Mouse (Mus musculus) intestine, embryonic 14.5 days (tissue): Measurements from ENCODE around the gene Ubr7. TPM values are rescaled to one million over a fixed set of nuclear protein-coding genes. Genes with fewer than 3 reads are reported as not detected.

Source experiments
- ATAC-seq: fragments of 200-750 bp; cut with Nextera tagmentation; replicated peaks from 2 replicates; pipeline ENCODE4 v1.8.0; 2017; ENCODE audit warnings: low read depth, moderate number of reproducible peaks, moderate TSS enrichment, moderate library complexity; ENCODE audit not compliant: low FRiP score, low TSS enrichment
- DNase-seq: peaks from one replicate; pipeline ENCODE4 v3.0.0-alpha.2; 2018; ENCODE audit warnings: low spot score
- H3K27ac ChIP-seq: fragments of 300-500 bp; sonication (generic); 2 replicates; pipeline ENCODE4 v1.5.1; 2014; ENCODE audit warnings: low read depth, mild to moderate bottlenecking, control low read depth
- H3K27me3 ChIP-seq: fragments of 300-500 bp; sonication (generic); replicated peaks from 2 replicates; pipeline ENCODE4 v1.6.1; 2014; ENCODE audit warnings: low read length, control low read depth; ENCODE audit not compliant: control insufficient read depth, insufficient read depth
- H3K36me3 ChIP-seq: fragments of 300-500 bp; sonication (generic); 2 replicates; pipeline ENCODE4 v1.6.1; 2014; ENCODE audit warnings: low read length, control low read depth; ENCODE audit not compliant: control insufficient read depth, insufficient read depth
- H3K4me1 ChIP-seq: fragments of 300-500 bp; sonication (generic); replicated peaks from 2 replicates; pipeline ENCODE4 v1.6.1; 2014; ENCODE audit warnings: low read length, control low read depth, mixed read lengths; ENCODE audit not compliant: control insufficient read depth, insufficient read depth
- H3K4me2 ChIP-seq: fragments of 300-500 bp; sonication (generic); 2 replicates; pipeline ENCODE4 v1.6.1; 2014; ENCODE audit warnings: low read length
- H3K4me3 ChIP-seq: fragments of 300-500 bp; sonication (generic); 2 replicates; pipeline ENCODE4 v1.5.1; 2014; ENCODE audit warnings: low read depth, low read length, control low read depth, mixed read lengths
- H3K9ac ChIP-seq: fragments of 300-500 bp; sonication (generic); 2 replicates; pipeline ENCODE4 v1.6.1; 2014; ENCODE audit warnings: mild to moderate bottlenecking, low read length
- H3K9me3 ChIP-seq: fragments of 300-500 bp; sonication (generic); 2 replicates; pipeline ENCODE4 v1.6.1; 2016; ENCODE audit warnings: low read length, control low read depth; ENCODE audit not compliant: control insufficient read depth
- WGBS: fragments of 180-500 bp; shearing (Covaris S2); extraction: QIAGEN DNeasy Blood & Tissue Kit; methylation state at CpG from one replicate; pipeline ENCODE4 v1.1.7; 2014; 5-methylcytosine and 5-hydroxymethylcytosine counted together
- polyA plus RNA-seq: library from polyadenylated mRNA; unstranded; fragments of >200 nt; fragmentation: Nextera tagmentation; extraction: Ambion mirVana; gene quantifications from 2 replicates; pipeline ENCODE4 v1.2.1, GENCODE M21; 2014

Ubr7 gene
- polyA plus RNA-seq, 1 experiment from 2014 or later: 45.7 TPM

DNA sequence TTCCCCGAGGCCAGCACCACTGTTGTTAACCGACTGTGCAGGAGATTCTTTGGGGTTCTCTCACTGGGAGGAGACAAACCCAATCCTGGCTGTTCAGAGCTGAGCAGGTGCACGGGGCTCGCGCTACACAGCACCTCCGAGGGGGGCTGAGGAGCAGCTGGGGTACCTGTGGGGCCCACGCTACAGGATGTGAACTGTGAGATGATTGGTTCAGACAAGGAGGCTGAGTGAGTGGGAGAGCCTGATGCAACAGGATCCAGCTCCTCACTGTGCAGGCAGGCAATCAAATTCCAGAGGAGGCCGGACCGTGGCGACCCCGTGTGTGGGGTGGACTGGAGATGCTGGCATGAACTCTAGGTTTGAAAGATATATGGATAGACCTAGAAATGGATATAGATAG lies 35.3 kb upstream of the Ubr7 start:
- Histone ChIP-seq H3K4me1 (no peaks in the 10 kb centered on the region), H3K36me3 (no peaks in the 10 kb centered on the region), H3K4me3 (no peak overlapping the region), H3K9ac (no peak overlapping the region), H3K4me2 (no peak overlapping the region), H3K27me3 (no peaks in the 10 kb centered on the region), H3K27ac (no peak overlapping the region), H3K9me3 (no peaks in the 10 kb centered on the region)
- 53% methylated on average over 11 of the region's 11 CpGs for WGBS
- DNase-seq (no peak), ATAC-seq (no peak)

DNA sequence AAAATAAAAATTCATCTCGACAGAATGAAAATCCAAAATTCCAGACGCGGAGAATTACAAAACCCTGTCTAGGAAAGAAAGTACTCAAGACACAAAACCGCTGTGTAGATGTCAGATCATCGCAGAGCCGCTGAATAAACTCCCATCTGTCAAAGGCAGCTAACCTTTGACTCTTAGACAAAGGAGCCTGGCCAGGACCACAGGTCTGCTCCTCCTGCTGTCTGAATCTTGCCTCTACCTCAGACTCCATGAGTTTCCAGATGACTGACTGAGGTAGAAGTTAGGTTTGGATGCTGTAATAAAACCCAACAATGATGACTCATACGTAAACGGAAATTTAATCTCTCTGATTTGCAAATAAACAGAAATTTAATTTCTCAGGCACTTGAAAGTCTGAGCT lies 34.8 kb upstream of the Ubr7 start:
- WGBS: 63% methylated on average over 8 of the region's 8 CpGs
- no peak for DNase-seq
- Histone ChIP-seq H3K36me3 (no peaks in the 10 kb centered on the region), H3K27ac (no peak overlapping the region), H3K9me3 (no peaks in the 10 kb centered on the region), H3K27me3 (no peaks in the 10 kb centered on the region), H3K4me3 (no peak overlapping the region), H3K4me1 (no peaks in the 10 kb centered on the region), H3K4me2 (no peak overlapping the region), H3K9ac (no peak overlapping the region)
- ATAC-seq: no peak

DNA sequence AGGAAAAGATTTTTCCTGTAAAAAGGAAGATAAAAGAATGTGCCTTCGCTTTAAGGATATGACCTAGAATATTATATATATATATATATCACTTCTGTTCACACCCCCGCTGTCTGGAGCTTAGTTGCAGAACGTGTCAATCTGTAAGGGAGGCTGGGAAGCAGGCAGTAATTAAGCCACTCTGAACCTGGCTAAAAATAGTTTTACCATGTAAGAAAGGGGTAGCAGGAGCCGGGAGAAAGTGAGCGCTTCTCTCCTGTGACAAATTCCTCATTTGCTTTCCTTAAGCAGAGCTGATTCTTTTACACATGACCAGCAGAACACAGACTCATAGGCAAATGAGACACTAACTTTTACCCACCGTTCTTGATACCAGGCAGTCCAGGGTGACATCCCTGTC lies 33.9 kb upstream of the Ubr7 start:
- Histone ChIP-seq H3K9ac (no peak overlapping the region), H3K9me3 (no peaks in the 10 kb centered on the region), H3K27me3 (no peaks in the 10 kb centered on the region), H3K4me2 (no peak overlapping the region), H3K36me3 (no peaks in the 10 kb centered on the region), H3K4me3 (no peak overlapping the region), H3K4me1 (no peaks in the 10 kb centered on the region), H3K27ac (no peak overlapping the region)
- ATAC-seq (no peak), DNase-seq (no peak)
- WGBS: 71% methylated on average over 6 of the region's 6 CpGs

DNA sequence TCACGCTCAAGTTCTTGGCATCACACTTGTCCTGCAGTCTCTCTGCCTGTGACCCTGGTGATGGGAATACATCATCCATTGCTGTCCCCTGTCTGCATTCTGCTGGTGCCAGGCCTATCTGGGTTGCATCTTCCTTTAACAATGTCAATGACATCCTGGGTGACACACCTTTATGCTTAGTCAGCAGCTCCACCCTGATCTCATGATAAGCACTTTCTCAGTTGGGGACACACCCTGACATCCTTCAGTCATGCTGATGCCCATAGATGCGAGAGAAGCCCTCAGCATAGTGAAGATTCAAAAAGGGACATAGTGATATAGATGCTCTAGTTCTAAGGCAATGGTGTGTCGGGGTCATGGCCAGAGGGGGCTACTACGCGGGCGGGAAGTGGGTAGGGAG lies 32.6 kb upstream of the Ubr7 start:
- no peak for DNase-seq
- H3K9me3 ChIP-seq: no peaks in the 10 kb centered on the region
- H3K9ac ChIP-seq: no peak overlapping the region
- no peak for ATAC-seq
- no peaks in the 10 kb centered on the region for H3K36me3 ChIP-seq
- 91% methylated on average over 6 of the region's 6 CpGs for WGBS
- no peak overlapping the region for H3K27ac ChIP-seq
- no peak overlapping the region for H3K4me3 ChIP-seq
- peaks cover 2% of the 10 kb centered on the region; the same call in 1 of the 2 replicates for H3K4me1 ChIP-seq
- no peak overlapping the region for H3K4me2 ChIP-seq
- no peaks in the 10 kb centered on the region for H3K27me3 ChIP-seq

DNA sequence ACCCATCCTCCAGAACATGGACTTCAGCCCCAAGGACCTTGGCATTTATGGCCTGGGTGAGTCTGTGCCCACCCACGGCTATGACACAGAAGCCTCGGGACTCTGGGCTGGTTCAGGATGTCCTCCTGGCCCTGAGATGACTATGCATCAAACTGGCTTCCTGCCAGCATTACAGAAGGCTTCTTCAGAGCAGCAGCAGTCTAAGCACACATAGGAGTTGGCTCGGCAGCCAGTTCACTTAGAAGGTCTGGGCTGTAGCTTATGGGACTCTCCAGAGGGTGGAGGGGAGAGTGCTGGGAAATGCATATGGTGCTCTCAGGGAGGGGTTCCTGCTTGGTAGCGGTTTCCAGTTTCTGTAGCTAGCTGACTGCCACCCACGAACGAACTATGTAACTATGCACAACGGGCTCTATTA lies 32.0 kb upstream of the Ubr7 start:
- no peak overlapping the region for H3K9ac ChIP-seq
- 65% methylated on average over 7 of the region's 7 CpGs for WGBS
- no peaks in the 10 kb centered on the region for H3K9me3 ChIP-seq
- H3K4me2 ChIP-seq: no peak overlapping the region
- no peak overlapping the region for H3K4me3 ChIP-seq
- no peaks in the 10 kb centered on the region for H3K36me3 ChIP-seq
- no peak for DNase-seq
- peaks cover 6% of the 10 kb centered on the region; the same call in 1 of the 2 replicates for H3K4me1 ChIP-seq
- H3K27me3 ChIP-seq: no peaks in the 10 kb centered on the region
- H3K27ac ChIP-seq: no peak overlapping the region
- ATAC-seq: no peak

DNA sequence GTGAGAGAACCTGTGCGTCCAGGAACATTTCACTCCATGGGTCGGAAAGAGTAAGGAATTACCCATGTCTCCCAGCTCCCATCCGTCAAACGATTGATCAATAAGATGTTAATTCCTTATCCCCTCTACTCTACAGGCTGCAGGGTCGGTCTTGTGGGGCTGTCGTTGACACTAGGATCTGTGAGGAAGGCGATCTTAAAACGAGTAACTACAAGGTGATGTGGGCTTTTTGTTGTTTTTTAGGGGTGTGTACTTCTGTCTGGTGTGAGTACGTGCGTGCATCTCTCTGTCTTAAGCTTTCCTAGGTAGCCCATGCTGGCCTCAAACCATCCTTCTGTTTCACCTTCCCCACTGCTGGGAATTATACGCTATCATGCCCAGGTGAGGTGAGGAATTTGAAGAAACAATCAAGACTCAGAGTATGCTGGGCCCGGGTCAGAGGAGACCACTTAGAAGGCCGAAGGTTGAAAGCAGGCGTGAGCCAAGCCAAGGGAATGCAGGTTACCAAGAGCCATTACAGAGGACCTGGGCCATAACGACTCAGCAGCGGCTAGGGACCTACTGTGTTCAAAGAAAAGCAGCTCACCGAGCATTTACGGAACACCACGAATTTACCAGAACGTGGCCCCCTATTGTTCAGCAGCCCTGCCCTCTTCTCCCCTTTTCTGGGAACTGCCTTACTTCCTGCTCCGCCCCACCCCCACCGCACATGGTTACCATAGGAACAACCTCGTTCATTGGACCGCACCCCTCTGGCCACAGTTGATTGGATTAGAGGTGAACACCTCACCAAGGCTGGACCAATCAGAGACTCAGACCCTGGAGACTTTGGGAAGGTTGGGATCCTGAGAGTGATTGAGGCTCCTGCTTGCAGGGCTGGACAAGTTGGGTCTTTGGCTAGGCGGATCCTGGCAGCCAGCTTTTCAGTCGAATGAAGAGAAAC lies 27.6 kb upstream of the Ubr7 start:
- no peak overlapping the region for H3K4me3 ChIP-seq

DNA sequence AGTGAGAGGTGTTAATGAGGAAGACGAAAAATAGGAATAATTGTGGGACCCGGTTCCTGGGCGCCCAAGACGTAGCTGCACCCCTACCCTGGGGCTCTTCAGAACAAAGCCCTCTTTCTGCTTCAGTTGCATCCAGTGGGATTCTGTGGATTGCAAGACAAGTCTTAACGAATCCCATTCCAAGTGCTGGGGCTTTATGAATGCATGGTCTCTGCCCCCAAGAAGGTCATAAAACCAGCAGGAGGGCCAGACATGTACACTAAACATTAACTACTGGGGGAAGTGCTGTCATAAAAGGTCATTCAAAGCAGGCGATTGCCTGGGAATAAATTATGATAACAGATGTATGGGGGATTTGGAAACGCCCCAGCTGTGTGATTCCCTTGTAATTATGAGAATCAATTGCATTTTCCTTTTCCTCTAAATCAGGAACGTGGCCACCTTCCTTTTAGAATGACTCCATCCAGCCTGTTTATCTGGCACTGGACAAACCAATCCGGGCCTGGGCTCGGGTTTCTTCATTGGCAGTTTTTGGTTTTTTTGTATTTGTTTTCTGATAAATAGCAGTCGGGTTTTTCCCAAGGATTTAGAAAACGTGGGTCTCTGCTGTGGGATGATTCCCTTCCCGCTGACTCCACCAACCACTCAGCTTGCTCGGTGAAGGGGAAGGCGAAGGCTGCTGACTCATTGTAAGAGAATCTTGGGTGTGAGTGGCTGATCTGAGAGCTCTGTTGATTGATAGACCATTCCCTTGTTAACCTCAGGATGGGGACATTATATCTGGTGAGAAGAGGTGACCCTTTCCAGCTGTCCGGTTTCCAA lies 26.8 kb upstream of the Ubr7 start:
- 24% methylated on average over 16 of the region's 16 CpGs for WGBS
- ATAC-seq (peak; percentile 74), DNase-seq (no peak)
- H3K27ac ChIP-seq: peak overlapping the region; percentile 67
- peaks cover 12% of the 10 kb centered on the region for H3K4me1 ChIP-seq
- H3K9me3 ChIP-seq: no peaks in the 10 kb centered on the region
- no peak overlapping the region for H3K9ac ChIP-seq
- no peaks in the 10 kb centered on the region for H3K36me3 ChIP-seq
- H3K4me3 ChIP-seq: no peak overlapping the region
- no peaks in the 10 kb centered on the region for H3K27me3 ChIP-seq
- peak overlapping the region; percentile 38 for H3K4me2 ChIP-seq

More for the DNA sequence above, 27.6 kb upstream of the Ubr7 start:
- no peaks in the 10 kb centered on the region for H3K36me3 ChIP-seq
- H3K9ac ChIP-seq: no peak overlapping the region
- DNase-seq: peak; percentile 82
- peak overlapping the region; percentile 67 for H3K27ac ChIP-seq
- H3K4me2 ChIP-seq: peak overlapping the region; percentile 38
- H3K27me3 ChIP-seq: no peaks in the 10 kb centered on the region
- 32% methylated on average over 26 of the region's 26 CpGs for WGBS
- H3K9me3 ChIP-seq: no peaks in the 10 kb centered on the region
- peaks cover 12% of the 10 kb centered on the region for H3K4me1 ChIP-seq
- ATAC-seq: peak; percentile 96

DNA sequence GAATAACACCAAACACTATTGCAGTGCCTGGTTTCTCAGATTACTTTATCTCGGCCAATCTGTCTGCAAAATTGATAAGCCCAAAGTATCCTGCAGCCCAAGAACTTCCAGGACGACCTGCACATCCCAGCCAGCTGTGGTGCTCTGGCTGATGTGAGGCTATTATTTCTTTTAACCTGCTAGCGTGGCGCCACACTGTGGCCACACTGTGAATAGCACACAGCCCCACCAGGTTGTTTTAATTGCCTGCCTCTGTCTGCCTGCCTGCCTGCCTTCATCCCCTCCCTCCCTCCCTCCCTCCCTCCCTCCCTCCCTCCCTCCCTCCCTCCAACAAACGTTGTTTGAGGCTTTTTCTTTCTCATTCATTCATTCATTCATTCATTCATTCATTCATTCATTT lies 24.4 kb upstream of the Ubr7 start:
- Histone ChIP-seq H3K9ac (no peak overlapping the region), H3K27ac (no peak overlapping the region), H3K4me1 (peaks cover 12% of the 10 kb centered on the region), H3K36me3 (no peaks in the 10 kb centered on the region), H3K4me3 (no peak overlapping the region), H3K9me3 (no peaks in the 10 kb centered on the region), H3K4me2 (no peak overlapping the region), H3K27me3 (no peaks in the 10 kb centered on the region)
- DNase-seq (peak; percentile 78), ATAC-seq (no peak)
- WGBS: 11% methylated on average over 5 of the region's 5 CpGs
